Mouse (Mus musculus): Measurements from ENCODE around the gene Aff1. TPM values are rescaled to one million over a fixed set of nuclear protein-coding genes. Genes with fewer than 3 reads are reported as not detected.

Gene Aff1
- total RNA-seq, 2 experiments from 2014 or later = 9.5 to 11.1 TPM

GRCm38 (mm10) chr5:103724384-103724783 lies 32.2 kb downstream of the Aff1 start:
- intact Hi-C loops (cut with DNase I) = no loop called here
- DNase-seq (ENCODE audit: low spot score in 2 of 2) = no peak

- no peak for DNase-seq (ENCODE audit: low spot score in 2 of 2)
- intact Hi-C loops (cut with DNase I) = no loop called here
These were observed 32.6 kb downstream of the Aff1 start for GRCm38 (mm10) chr5:103724823-103725222.

DNA sequence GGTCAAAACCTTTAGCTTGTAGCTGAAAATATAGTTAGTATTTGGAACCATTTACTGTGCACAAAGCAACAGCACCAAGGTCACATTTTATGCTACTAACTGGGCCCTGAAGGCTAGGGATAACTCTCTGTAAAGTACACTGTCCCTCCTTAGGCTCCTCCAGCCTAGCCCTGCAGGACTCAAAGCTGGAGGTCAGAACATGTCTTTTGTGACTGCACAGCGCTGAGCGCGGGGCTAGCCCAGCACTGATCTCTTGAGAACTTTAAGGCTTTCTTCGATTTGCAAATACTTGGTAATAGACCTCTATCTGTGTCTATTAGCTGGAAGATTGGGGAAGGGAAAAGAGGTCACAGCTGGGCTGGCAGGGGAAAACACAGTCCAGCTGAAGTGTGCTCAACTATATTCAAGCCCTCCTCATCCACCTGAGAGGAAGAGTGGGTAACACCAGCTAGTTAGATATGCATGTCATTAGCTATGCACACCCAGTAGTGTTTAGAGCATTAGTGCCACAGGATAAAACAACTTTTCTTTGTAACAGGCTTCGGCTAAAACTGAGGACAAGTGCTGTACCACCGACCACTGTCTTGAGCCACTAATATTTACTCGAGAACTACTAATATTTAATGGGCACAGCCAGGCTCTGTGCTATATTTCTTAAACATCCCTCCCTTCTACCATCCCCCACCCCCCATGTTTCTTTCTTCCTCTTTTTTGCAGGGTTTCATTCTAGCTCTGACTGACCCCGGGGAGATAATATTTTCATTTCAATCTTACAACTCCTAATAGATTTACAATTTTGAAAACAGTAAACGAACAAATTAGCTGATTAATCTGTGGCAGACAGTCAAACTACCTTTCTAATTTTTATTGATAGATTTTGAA lies 33.3 kb downstream of the Aff1 start:
- intact Hi-C loops (cut with DNase I) = no loop called here
- no peak for DNase-seq (ENCODE audit: low spot score in 2 of 2)

DNA sequence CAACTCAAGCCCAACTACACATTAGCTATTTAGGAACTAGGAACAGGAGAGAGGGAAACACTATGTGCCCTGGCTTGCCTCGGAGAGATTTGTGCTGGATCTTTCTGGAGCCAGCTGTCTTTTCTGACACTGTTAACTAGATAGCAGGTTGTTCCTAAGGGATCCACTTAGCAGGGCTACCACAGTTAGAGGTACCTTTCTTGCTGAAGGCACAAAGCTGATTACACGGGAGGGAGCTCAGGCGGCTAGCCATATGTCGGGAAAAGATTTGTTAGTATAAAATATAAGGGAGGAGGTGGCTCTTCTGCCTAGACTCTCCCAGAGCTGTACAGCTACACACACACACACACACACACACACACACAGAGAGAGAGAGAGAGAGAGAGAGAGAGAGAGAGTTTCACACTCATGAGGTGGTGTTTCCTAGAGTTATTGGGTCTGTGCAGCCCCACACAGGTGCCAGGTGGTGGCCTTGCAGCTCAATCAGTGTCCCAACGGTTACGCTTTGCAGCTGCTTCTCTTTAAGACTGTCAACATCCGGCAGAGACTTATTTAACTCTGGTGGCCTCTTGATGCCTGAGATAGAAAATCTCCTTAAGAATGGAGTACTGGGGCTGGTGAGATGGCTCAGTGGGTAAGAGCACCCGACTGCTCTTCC lies 34.2 kb downstream of the Aff1 start:
- DNase-seq (ENCODE audit: low spot score in 2 of 2) = peak; percentile 5 to 33
- intact Hi-C loops (cut with DNase I) = no loop called here

DNA sequence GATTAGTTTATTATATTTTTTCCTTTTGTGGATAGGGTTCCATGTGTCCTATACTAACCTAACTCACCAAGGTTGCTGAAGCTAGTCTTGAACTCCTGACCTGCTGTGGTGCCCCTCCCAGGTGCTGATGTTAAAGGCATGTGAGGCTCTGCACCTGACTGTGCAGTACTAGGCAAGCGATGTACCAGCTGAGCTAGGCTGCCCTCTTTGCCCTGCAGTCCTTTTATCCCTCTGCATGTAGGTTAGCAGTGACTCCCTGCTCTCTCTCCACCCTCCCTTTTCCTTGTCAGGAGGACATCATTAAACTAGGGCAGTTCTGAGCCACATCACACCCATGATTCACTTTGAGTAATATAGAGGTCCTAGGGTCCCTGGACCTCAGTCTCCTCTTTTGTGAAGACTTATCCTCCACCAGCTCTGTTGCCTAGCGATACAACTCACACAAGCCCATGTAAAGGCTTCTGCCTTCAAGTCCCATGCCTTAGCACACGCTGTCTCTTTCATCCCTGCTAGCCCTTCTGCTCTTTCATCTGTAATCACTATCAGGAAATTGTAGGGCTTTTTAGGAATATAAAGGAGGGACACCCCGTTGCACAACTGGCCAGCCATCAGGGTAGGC lies 35.7 kb downstream of the Aff1 start:
- DNase-seq (ENCODE audit: low spot score in 2 of 2) = no peak
- intact Hi-C loops (cut with DNase I) = no loop called here

DNA sequence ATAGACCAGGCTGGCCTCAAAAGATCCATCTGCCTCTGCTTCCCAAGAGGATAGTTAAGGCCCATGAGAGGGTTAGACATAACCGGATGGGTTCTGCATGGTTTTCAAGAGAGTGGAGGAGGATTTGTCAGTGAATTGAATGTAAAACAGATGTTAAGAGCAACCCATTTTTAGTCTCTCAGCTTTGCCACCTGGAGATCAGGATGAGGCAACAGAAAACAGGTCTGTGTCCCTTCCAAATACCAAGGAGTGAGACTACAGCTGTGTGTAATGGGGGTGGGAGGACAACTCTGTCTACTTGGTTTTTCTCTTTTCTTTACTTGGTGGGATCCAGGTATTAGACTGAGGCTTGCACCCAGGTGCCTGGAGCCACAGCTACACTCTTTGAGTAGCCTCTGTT lies 37.1 kb downstream of the Aff1 start:
- intact Hi-C loops (cut with DNase I) = no loop called here
- DNase-seq (ENCODE audit: low spot score in 2 of 2) = no peak

DNA sequence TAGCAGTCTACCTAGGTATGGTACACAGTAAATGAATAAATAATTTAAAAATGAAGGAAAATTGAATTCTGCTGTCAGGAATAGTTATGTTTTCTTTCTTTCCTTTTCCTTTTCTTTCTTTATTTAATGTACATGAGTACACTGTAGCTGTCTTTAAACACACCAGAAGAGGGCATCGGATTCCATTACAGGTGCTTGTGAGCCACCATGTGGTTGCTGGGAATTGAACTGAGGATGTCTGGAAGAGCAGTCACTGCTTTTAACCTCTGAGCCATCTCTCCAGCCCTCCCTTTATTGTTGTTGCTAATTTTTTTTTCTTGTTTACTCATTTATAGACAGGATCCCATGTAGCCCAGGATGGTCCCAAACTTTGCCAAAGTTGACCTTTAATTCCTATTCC lies 38.0 kb downstream of the Aff1 start:
- intact Hi-C loops (cut with DNase I) = no loop called here
- DNase-seq (ENCODE audit: low spot score in 2 of 2) = no peak

GRCm38 (mm10) chr5:103730727-103731126 lies 38.6 kb downstream of the Aff1 start:
- no peak for DNase-seq (ENCODE audit: low spot score in 2 of 2)
- intact Hi-C loops (cut with DNase I) = no loop called here

DNA sequence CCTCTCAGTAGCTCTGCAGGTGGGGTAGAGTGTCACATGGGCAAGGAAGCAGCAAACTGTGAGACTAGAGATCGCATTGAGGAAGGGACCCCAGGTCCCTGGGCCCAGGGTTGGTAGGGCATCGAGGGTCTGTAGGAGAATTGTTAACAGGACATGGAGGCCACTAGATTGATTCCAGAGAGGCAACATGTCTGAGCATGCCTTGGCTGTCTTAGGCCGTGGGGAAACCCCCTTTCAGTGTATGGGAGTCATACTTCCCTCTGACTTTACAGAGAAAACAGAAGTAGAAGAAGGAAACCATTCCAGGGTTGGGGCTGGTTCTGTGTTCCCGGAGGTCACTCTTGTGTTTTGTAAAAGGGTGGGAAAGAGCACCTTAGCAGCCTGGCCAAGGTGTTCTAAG lies 40.4 kb downstream of the Aff1 start:
- intact Hi-C loops (cut with DNase I) = no loop called here
- no peak for DNase-seq (ENCODE audit: low spot score in 2 of 2)

DNA sequence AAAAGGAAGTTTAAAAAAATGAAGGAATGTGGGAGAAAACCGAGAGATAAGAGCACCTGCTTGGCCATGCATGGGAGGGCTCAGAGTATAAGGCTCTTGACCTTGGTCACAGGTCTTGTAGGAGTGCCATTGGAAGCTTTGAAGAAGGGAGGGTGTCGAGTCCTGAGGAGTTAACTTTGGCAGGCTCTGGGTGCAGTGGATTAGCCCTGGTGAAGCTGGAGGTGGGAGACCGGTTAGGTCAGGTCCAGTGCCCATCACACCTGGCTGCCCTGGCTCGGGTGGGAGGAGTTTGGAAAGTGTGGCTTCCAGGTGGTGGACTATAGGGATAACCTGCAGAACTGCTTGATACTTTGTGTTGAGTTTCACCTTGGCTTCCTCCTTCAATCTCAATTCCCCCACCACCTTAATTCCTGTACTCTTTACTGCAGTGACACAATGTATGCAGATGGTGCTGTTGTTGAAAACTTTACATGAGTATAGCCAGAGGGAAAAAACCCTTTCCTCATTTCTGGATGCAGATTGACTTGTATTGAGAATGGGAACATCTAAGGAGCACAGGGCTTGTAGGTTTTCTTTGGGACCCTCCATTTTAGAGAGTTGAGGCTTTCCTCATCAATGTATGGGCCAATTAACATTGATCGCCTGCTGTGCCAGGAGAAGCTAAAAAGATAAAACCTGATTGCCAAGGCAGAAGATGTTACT lies 43.4 kb downstream of the Aff1 start:
- no peak for DNase-seq (ENCODE audit: low spot score in 2 of 2)
- intact Hi-C loops (cut with DNase I) = no loop called here

GRCm38 (mm10) chr5:103736553-103737207 lies 44.5 kb downstream of the Aff1 start:
- intact Hi-C loops (cut with DNase I) = no loop called here
- DNase-seq (ENCODE audit: low spot score in 2 of 2) = no peak

DNA sequence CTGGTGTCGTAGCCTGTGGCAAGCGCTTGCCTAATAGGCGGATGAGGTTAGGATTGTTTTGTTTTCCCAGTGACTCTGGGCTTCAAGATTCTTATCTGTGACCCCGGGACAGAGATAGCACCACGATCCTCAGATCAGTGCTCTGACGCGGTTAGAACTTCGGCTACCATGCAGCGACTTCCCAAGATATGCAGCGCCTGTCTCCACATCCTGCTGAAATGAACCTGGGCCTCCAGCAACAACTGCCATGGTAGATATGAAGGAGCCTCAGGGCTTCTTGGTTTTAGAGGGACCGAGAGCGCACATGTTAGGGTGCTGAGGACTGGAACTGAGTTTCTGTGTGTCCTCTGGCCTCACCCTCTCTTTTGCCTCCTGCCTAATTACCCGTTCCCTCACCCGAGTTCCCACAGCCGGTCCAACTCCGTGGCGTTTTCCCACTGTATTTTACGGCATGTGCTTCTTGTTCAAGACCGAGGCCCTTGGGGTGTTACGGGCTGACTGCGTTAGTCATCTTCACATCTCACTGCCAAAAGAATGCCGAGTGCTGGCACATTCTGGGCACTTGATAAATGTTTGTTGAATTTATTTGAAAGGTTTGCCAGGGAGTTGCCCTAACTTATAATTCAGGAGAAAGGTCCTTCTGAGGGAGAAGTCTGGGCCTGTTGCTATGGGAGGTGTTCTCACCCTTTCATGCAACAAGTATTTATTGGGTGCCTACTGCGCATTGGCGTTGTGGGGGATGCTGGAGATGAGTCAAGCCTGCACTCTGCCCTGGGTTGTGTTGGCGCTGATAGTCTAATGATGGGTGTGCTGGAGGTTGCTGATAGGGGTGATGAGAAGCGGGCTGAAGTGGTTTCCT lies 45.3 kb downstream of the Aff1 start:
- intact Hi-C loops (cut with DNase I) = no loop called here
- DNase-seq (ENCODE audit: low spot score in 2 of 2) = no peak

DNA sequence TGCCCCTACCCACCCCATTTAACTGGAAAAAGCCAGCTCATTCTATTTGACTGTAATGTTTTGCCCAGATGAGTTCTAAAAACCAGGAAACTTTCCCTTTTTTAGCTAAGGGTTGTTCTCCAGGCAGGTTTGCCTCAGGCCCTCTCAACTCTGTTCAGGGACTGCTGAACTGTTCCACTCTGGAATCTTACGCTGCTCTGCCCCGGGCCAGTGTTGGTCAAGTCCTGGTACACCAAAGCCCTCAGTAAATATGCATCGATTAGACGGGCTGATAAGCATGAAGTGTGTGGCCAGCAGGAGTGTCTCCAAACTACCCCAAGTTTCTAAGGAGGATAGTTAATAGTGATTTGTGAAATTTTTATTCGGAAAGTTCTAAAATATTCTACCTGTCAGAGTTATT lies 46.3 kb downstream of the Aff1 start:
- intact Hi-C loops (cut with DNase I) = no loop called here
- DNase-seq (ENCODE audit: low spot score in 2 of 2) = no peak

- DNase-seq (ENCODE audit: low spot score in 2 of 2) = no peak
- intact Hi-C loops (cut with DNase I) = no loop called here
These were observed 47.0 kb downstream of the Aff1 start for GRCm38 (mm10) chr5:103739163-103739562.

GRCm38 (mm10) chr5:103740093-103740902 lies 48.1 kb downstream of the Aff1 start:
- DNase-seq (ENCODE audit: low spot score in 2 of 2) = no peak
- intact Hi-C loops (cut with DNase I) = loop anchor here (10.0 kb wide), 1 partner anchor 395 kb away; no protein-coding TSS in a partner anchor

- DNase-seq (ENCODE audit: low spot score in 2 of 2) = no peak
- intact Hi-C loops (cut with DNase I) = loop anchor here (10.0 kb wide), 1 partner anchor 396 kb away; no protein-coding TSS in a partner anchor
These were observed 48.7 kb downstream of the Aff1 start for GRCm38 (mm10) chr5:103740903-103741246.

DNA sequence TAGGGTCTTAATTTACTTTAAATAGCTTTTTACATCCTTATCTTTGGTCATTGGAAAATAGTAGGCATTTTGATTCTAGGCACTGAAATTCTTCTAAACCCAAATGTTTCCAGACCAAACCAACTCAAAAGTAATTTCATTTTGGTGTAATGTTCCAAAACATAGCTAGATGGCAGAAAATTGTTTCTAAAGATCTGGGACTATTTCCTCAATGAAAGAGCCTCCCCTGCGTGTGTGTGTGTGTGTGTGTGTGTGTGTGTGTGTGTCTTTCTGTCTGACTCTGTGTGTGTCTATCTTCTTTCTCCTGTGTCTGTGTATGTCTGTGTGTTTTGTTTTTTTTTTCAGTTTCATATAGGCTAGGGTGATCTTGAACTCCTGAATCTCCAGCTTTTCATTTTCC lies 49.3 kb downstream of the Aff1 start:
- intact Hi-C loops (cut with DNase I) = loop anchor here (10.0 kb wide), 1 partner anchor 397 kb away; no protein-coding TSS in a partner anchor
- DNase-seq (ENCODE audit: low spot score in 2 of 2) = no peak

DNA sequence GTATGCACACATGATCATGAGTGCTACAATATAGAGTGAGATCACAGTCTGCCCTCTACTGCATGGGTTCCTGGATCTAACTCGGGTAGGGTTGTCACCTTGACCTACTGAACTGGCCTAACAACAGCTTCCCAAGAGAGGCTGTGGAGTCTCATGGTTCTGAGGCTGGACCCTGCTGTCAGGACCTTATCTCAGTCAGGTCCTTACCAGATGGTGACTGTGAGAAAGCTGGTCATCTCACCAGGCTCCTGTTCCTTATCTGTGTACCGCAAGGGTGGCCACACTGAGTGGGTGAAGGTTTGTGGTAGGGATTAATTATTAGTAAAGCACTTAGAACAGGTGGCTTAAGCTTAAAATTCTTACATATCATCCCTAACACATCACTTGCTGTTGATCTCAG lies 49.8 kb downstream of the Aff1 start:
- intact Hi-C loops (cut with DNase I) = loop anchor here (10.0 kb wide), 1 partner anchor 397 kb away; no protein-coding TSS in a partner anchor

More for the DNA sequence above, 49.8 kb downstream of the Aff1 start:
- no peak for DNase-seq (ENCODE audit: low spot score in 2 of 2)

Measured in left cerebral cortex, postnatal 25 days (tissue).